Mouse (Mus musculus) lung, embryonic 14.5 days (tissue): Measurements from ENCODE around the gene Rpl3l. TPM values are rescaled to one million over a fixed set of nuclear protein-coding genes. Genes with fewer than 3 reads are reported as not detected.

ENCODE experiments used
- ATAC-seq: fragments of 200-750 bp; cut with Nextera tagmentation; 2 replicates; pipeline ENCODE4 v1.8.0; 2017; ENCODE audit warnings: mild to moderate bottlenecking, moderate TSS enrichment, moderate library complexity; ENCODE audit not compliant: insufficient read depth
- DNase-seq: peaks from one replicate; pipeline ENCODE4 v3.0.0-alpha.2; 2015
- H3K27ac ChIP-seq: fragments of 300-500 bp; sonication (generic); 2 replicates; pipeline ENCODE4 v1.5.1; 2014; ENCODE audit warnings: low read depth, mild to moderate bottlenecking, moderate library complexity
- H3K27me3 ChIP-seq: fragments of 300-500 bp; sonication (generic); 2 replicates; pipeline ENCODE4 v1.6.1; 2014; ENCODE audit warnings: low read length, control low read depth; ENCODE audit not compliant: insufficient read depth
- H3K36me3 ChIP-seq: fragments of 300-500 bp; sonication (generic); 2 replicates; pipeline ENCODE4 v1.6.1; 2014; ENCODE audit warnings: control low read depth; ENCODE audit not compliant: insufficient read depth
- H3K4me1 ChIP-seq: fragments of 300-500 bp; sonication (generic); 2 replicates; pipeline ENCODE4 v1.6.1; 2014; ENCODE audit warnings: antibody characterized with exemption, control low read depth; ENCODE audit not compliant: insufficient read depth
- H3K4me2 ChIP-seq: fragments of 300-500 bp; sonication (generic); 2 replicates; pipeline ENCODE4 v1.6.1; 2014; ENCODE audit warnings: mild to moderate bottlenecking
- H3K4me3 ChIP-seq: fragments of 300-500 bp; sonication (generic); 2 replicates; pipeline ENCODE4 v1.5.1; 2014; ENCODE audit warnings: low read depth, low read length
- H3K9ac ChIP-seq: fragments of 300-500 bp; sonication (generic); 2 replicates; pipeline ENCODE4 v1.6.1; 2014
- H3K9me3 ChIP-seq: fragments of 300-500 bp; sonication (generic); 2 replicates; pipeline ENCODE4 v1.6.1; 2016; ENCODE audit warnings: low read depth, low read length, control low read depth
- CTCF ChIP-seq: IDR thresholded peaks from 2 replicates; pipeline ENCODE4 v1.5.1; 2016; ENCODE audit warnings: antibody characterized with exemption, low read depth
- WGBS: fragments of 180-500 bp; shearing (Covaris S2); extraction: QIAGEN DNeasy Blood & Tissue Kit; methylation state at CpG from one replicate; pipeline ENCODE4 v1.1.7; 2014; 5-methylcytosine and 5-hydroxymethylcytosine counted together
- polyA plus RNA-seq: library from polyadenylated mRNA; unstranded; fragments of >200 nt; fragmentation: Nextera tagmentation; extraction: Ambion mirVana; gene quantifications from 2 replicates; pipeline ENCODE4 v1.2.1, GENCODE M21; 2014

Rpl3l gene
- not detected in 2 replicates for polyA plus RNA-seq

DNA sequence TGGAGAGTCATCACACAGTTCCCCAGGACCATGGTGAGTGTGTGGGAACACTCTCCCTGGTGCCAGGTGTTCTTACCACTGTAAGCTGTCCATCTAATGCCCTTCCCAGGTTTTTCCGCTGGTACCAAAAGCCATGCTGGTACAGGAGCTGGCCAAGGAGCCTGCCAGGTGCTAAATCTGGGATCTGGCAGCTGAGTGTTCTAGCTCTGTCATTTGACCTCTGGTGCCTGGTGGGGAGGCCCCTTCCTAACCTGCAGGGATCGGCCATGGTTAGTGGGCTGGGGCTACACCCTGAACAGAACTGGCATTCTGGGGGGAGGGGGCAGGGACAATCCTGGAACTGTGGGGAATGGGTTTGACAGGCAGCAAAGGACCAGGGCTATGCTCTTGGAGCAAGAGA is at the start of gene Rpl3l:
Rpl3l (plus strand) TSS at position 203 of the 400 bp plus-strand sequence.
- Histone ChIP-seq H3K9ac (no peak within 1 kb of the TSS), H3K4me3 (no peak within 1 kb of the TSS), H3K27me3 (no peaks in the 10 kb centered on the region), H3K36me3 (peaks cover 2% of the 10 kb centered on the region), H3K4me2 (no peak within 1 kb of the TSS), H3K27ac (no peak within 1 kb of the TSS), H3K4me1 (0 out of 2 replicates have a peak, but pooled peaks cover 2% of the 10 kb centered on the region), H3K9me3 (no peaks in the 10 kb centered on the region)
- DNase-seq (no peak), ATAC-seq (no peak)
- TF ChIP-seq CTCF: no peak
- WGBS: 69% methylated on average over 2 of the region's 2 CpGs

DNA sequence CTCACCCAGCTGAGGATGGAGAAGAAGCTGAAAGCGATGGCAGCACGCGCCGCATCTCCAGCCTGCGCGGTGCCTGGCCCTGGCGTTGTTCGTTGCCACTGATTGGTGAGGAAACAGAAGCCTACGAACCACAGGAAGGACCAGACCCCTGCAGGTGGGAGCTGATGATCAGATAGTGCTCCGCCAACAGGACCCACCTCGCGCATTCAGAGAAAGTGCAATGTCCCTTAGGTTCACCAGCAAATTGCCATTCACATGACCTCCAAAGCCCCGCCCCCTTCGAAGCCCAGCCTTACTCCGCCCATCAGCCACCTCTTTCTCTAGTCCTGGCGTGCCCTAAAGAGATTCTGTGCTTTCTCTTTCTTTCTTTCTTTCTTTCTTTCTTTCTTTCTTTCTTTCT is 41.1 kb upstream of the Rpl3l start:
- TF ChIP-seq CTCF: no peak
- ATAC-seq: no peak
- H3K4me2 ChIP-seq: peak overlapping the region; percentile 31; the same call in 1 of the 2 replicates
- H3K9me3 ChIP-seq: no peaks in the 10 kb centered on the region
- H3K36me3 ChIP-seq: peaks cover 11% of the 10 kb centered on the region
- H3K9ac ChIP-seq: no peak overlapping the region
- peaks cover 3% of the 10 kb centered on the region; the same call in 1 of the 2 replicates for H3K4me1 ChIP-seq
- peaks cover 43% of the 10 kb centered on the region for H3K27me3 ChIP-seq
- H3K27ac ChIP-seq: no peak overlapping the region
- peak; percentile 46 for DNase-seq
- WGBS: 25% methylated on average over 16 of the region's 16 CpGs
- no peak overlapping the region for H3K4me3 ChIP-seq

DNA sequence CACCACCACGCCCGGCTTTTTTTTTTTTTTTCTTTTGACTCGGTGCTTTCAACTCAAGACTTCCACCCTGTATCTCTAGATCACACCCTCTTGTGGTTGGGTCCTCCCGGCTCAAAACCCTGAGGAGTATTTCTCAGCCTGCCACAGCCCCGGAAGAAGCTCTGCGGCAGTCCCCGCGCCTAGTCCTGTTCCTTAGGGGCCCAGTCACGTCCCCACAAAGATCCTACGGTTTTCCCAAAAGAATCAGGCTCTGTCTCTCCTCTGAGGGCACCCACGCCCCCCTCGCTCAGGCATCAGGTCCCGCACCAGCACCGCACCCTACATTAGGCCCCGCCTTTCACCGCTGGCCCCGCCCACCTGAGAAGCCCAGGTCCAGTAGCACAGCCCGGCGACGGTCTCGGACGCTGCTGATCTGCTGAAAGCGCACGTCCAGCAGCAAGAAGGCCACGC is 40.4 kb upstream of the Rpl3l start:
- Histone ChIP-seq H3K4me1 (peaks cover 3% of the 10 kb centered on the region; the same call in 1 of the 2 replicates), H3K4me2 (peak overlapping the region; percentile 63), H3K27ac (no peak overlapping the region), H3K36me3 (peaks cover 7% of the 10 kb centered on the region), H3K9me3 (no peaks in the 10 kb centered on the region), H3K9ac (peak overlapping the region; percentile 30; the same call in 1 of the 2 replicates), H3K4me3 (peak overlapping the region; percentile 34), H3K27me3 (peaks cover 43% of the 10 kb centered on the region)
- ATAC-seq (peak; percentile 54; the same call in 1 of the 2 replicates), DNase-seq (peak; percentile 64)
- no peak for TF ChIP-seq CTCF
- WGBS: 1% methylated on average over 25 of the region's 25 CpGs

DNA sequence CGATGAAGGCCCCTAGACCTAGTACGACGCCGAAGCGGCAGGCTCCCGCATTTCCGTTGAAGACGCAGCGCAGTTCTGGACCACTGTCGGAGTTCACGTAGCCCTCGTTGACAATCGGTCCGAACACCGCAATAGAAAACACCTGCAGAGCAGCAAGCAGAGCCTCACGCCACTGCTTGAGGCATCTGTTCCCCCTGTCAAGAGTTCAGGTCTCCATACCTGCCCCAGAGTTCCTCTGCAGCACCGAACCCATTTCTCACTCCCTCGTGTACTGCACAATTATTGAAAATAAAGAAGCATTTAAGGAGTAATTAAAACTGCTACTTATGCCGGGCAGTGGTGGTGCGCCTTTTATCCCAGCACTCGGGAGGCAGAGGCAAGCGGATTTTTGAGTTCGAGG is 40.0 kb upstream of the Rpl3l start:
- TF ChIP-seq CTCF: no peak
- H3K9me3 ChIP-seq: no peaks in the 10 kb centered on the region
- peaks cover 3% of the 10 kb centered on the region; the same call in 1 of the 2 replicates for H3K4me1 ChIP-seq
- ATAC-seq (no peak), DNase-seq (no peak)
- H3K27me3 ChIP-seq: peaks cover 43% of the 10 kb centered on the region
- H3K4me2 ChIP-seq: peak overlapping the region; percentile 63
- H3K36me3 ChIP-seq: peaks cover 7% of the 10 kb centered on the region
- H3K9ac ChIP-seq: peak overlapping the region; percentile 30; the same call in 1 of the 2 replicates
- H3K4me3 ChIP-seq: peak overlapping the region; percentile 34
- WGBS: 17% methylated on average over 23 of the region's 23 CpGs
- no peak overlapping the region for H3K27ac ChIP-seq

DNA sequence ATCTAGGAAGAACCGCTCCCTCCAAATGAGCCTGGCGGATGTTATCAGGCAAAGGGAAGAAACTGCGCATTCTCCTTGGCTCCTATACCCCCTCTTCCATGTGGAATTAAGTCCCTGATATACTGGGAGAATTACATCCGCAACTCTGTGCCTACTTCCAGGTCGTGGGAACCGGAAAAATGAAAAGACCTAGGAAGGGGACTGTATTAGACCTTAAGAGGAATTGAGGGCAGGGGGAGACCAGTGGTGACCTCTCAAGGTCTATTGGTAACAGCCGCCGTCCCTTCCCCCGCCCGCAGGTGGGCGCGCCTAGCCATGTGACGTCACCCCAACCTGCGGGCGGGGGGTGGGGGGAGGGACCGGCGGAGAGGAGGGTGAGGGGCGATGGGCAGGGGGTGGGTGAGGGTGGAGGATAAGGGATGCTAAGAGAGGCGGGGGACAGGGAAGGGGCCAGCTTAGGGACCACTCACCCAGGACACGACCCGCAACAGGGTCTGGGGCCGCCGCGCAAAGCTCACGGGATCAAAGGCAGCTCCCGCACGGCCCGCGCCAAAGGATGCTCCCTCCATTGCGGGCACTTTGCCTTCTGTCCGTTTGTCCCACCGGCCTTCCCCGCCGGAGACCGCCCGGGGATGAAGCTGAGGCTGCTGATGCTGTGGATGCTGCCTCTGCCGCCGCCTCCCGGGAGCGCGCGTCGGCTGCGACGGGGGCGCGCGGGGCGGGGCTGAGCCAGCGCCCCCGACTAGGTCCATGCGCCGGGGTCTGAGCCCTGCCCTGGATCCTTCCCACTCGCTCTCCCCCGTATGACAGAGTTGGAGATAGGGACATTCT is 38.2 kb upstream of the Rpl3l start, which contains the start of gene Syngr3:
Syngr3 (minus strand) TSS at position 705 of the 831 bp plus-strand sequence.
- H3K27me3 ChIP-seq: peaks cover 43% of the 10 kb centered on the region
- TF ChIP-seq CTCF: no peak
- H3K9ac ChIP-seq: peak within 1 kb of the TSS; percentile 54
- no peaks in the 10 kb centered on the region for H3K9me3 ChIP-seq
- peak within 1 kb of the TSS; percentile 92 for H3K4me2 ChIP-seq
- H3K4me1 ChIP-seq: peaks cover 3% of the 10 kb centered on the region; the same call in 1 of the 2 replicates
- DNase-seq (peak; percentile 34), ATAC-seq (0 out of 2 replicates have a peak, but pooled peaks have one; percentile 32)
- under 1% methylated on average over 53 of the region's 55 CpGs for WGBS
- peaks cover 21% of the 10 kb centered on the region for H3K36me3 ChIP-seq
- H3K27ac ChIP-seq: no peak within 1 kb of the TSS
- H3K4me3 ChIP-seq: peak within 1 kb of the TSS; percentile 50

DNA sequence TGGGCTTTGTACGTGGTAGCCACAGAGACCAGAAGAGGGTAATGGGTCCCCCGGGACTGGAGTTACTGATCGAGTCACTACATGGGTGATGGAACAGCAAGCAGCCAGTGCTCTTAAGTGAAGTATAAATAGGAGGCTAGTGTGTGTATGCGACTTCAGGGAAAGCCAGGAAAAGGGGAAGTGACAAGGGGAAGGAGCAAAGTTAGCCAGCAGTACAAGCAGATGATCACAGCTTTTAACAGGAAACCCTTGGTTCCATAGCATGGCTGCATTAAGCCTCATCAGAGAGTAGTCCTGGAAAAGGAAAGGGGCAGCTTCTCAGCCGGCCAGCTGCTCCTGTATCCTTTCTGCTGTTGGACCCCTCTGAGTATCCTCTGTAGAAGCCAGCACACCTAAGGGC is 35.2 kb upstream of the Rpl3l start:
- Histone ChIP-seq H3K9ac (no peak overlapping the region), H3K36me3 (peaks cover 21% of the 10 kb centered on the region), H3K4me1 (peaks cover 12% of the 10 kb centered on the region), H3K4me3 (no peak overlapping the region), H3K9me3 (no peaks in the 10 kb centered on the region), H3K27me3 (peaks cover 40% of the 10 kb centered on the region), H3K4me2 (no peak overlapping the region), H3K27ac (no peak overlapping the region)
- no peak for TF ChIP-seq CTCF
- ATAC-seq: no peak
- DNase-seq: no peak
- 89% methylated on average over 5 of the region's 5 CpGs for WGBS
